Mouse (Mus musculus): ENCODE measurements around the gene Gm4869. TPM values are rescaled to one million over a fixed set of nuclear protein-coding genes. Genes with fewer than 3 reads are reported as not detected.
A peak's percentile ranks its signal among the peaks of the same experiment; 100 is the strongest.
"Not testable (repeated sequence)": the region's sequence is repeated elsewhere in the genome, so short reads cannot be mapped to it uniquely, and the experiment has no call there.

Gm4869 gene
- polyA plus RNA-seq, 1 experiment from 2014 or later, result not detected

DNA sequence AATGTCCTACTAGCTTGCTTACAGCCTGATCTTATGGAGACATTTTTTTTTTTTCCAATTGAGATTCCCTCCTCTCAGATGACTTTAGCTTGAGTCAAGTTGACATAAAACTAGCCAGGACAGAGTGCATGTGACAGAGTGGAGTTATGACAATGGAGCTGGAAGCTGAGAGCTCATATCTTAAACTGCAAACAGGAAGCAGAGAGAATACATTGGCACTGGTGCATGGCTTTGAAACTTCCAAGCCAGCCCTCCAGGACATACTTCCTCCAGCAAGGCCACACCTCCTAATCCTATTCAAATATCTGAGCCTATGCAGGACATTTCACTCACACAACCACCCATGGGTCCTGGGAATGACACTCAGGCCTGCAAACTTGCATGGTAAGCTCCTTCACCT lies 9.0 kb downstream of the Gm4869 start:
- no peak overlapping the region for H3K4me2 ChIP-seq (ENCODE audit: low read depth, low read length)
- no peaks in the 10 kb centered on the region for H3K4me1 ChIP-seq (ENCODE audit: control insufficient read depth, insufficient read depth, low read length)
- no peak for ATAC-seq (ENCODE audit: insufficient read depth, low FRiP score)
- H3K9me3 ChIP-seq (replicated peaks; ENCODE audit: control insufficient read depth, low read length), result no peaks in the 10 kb centered on the region
- no peaks in the 10 kb centered on the region for H3K27me3 ChIP-seq (ENCODE audit: control insufficient read depth, insufficient read depth, low read length)
- no peaks in the 10 kb centered on the region for H3K36me3 ChIP-seq (ENCODE audit: control insufficient read depth, insufficient read depth, low read length)
- no peak overlapping the region for H3K9ac ChIP-seq (ENCODE audit: low read length)
- H3K27ac ChIP-seq (ENCODE audit: low read length), result no peak overlapping the region
- no peak overlapping the region for H3K4me3 ChIP-seq (replicated peaks; ENCODE audit: low read length)

GRCm38 (mm10) chr5:140455466-140455865 lies 10.0 kb downstream of the Gm4869 start:
- 74% methylated on average over 2 of the region's 2 CpGs for WGBS
- Histone ChIP-seq H3K9me3 (replicated peaks; ENCODE audit: control insufficient read depth, low read length) (no peaks in the 10 kb centered on the region), H3K36me3 (ENCODE audit: control insufficient read depth, insufficient read depth, low read length) (no peaks in the 10 kb centered on the region), H3K4me1 (ENCODE audit: control insufficient read depth, insufficient read depth, low read length) (no peaks in the 10 kb centered on the region), H3K27ac (ENCODE audit: low read length) (no peak overlapping the region), H3K4me3 (replicated peaks; ENCODE audit: low read length) (no peak overlapping the region), H3K27me3 (ENCODE audit: control insufficient read depth, insufficient read depth, low read length) (no peaks in the 10 kb centered on the region), H3K4me2 (ENCODE audit: low read depth, low read length) (no peak overlapping the region), H3K9ac (ENCODE audit: low read length) (no peak overlapping the region)
- ATAC-seq (ENCODE audit: insufficient read depth, low FRiP score), result no peak

DNA sequence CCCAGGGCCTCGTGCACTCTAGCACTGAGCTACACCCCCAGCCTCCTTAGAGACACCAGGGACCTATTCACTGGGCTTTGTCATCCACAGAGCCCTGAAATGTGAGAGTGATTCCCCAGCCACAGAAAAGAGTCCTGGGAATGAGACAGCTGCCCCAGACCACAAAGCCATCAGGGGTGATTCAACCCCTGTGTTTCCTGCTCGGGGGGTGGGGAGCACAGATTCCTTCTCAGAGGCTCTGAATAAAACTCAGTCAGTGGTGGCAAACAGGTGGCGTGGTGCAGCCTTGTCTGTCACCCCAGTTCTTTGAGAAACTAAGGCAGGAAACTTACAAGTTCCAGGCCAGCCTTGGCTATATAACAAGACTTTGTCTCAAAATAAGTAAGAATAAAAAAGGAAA lies 16.0 kb downstream of the Gm4869 start:
- 75% methylated on average over 3 of the region's 3 CpGs for WGBS

DNA sequence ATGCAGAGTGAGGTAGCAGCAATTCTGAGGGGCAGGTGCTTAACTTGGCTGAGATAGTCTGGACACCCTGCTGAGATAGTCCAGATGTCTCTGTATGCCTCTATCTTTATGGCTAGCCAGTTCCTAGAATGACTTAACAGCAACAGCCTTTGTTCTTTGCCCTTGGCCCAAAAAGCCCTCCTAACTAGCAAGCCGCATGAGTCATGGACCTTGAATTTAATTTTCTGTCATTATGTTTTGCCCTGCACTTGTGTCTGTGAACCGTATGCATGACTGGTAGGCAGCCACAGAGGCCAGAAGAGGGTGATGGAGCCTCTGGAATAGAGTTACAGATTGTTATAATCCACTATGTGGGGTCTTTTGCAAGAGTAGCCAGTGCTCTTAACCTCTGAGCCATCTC lies 17.7 kb downstream of the Gm4869 start:
- H3K27me3 ChIP-seq (ENCODE audit: control insufficient read depth, insufficient read depth, low read length); H3K4me2 ChIP-seq (ENCODE audit: low read depth, low read length); ATAC-seq (ENCODE audit: insufficient read depth, low FRiP score); H3K9me3 ChIP-seq (replicated peaks; ENCODE audit: control insufficient read depth, low read length); H3K9ac ChIP-seq (ENCODE audit: low read length); H3K36me3 ChIP-seq (ENCODE audit: control insufficient read depth, insufficient read depth, low read length); H3K27ac ChIP-seq (ENCODE audit: low read length); H3K4me3 ChIP-seq (replicated peaks; ENCODE audit: low read length); H3K4me1 ChIP-seq (ENCODE audit: control insufficient read depth, insufficient read depth, low read length): not testable (repeated sequence)
- 82% methylated on average over 2 of the region's 2 CpGs for WGBS

More for the DNA sequence above, 16.0 kb downstream of the Gm4869 start:
- H3K36me3 ChIP-seq (ENCODE audit: control insufficient read depth, insufficient read depth, low read length), result no peaks in the 10 kb centered on the region
- no peak overlapping the region for H3K4me3 ChIP-seq (replicated peaks; ENCODE audit: low read length)
- H3K27me3 ChIP-seq (ENCODE audit: control insufficient read depth, insufficient read depth, low read length), result no peaks in the 10 kb centered on the region
- H3K27ac ChIP-seq (ENCODE audit: low read length), result no peak overlapping the region
- no peak overlapping the region for H3K9ac ChIP-seq (ENCODE audit: low read length)
- H3K9me3 ChIP-seq (replicated peaks; ENCODE audit: control insufficient read depth, low read length), result peaks cover 3% of the 10 kb centered on the region; the same call in 1 of the 2 replicates
- no peak overlapping the region for H3K4me2 ChIP-seq (ENCODE audit: low read depth, low read length)
- no peaks in the 10 kb centered on the region for H3K4me1 ChIP-seq (ENCODE audit: control insufficient read depth, insufficient read depth, low read length)
- ATAC-seq (ENCODE audit: insufficient read depth, low FRiP score), result no peak

DNA sequence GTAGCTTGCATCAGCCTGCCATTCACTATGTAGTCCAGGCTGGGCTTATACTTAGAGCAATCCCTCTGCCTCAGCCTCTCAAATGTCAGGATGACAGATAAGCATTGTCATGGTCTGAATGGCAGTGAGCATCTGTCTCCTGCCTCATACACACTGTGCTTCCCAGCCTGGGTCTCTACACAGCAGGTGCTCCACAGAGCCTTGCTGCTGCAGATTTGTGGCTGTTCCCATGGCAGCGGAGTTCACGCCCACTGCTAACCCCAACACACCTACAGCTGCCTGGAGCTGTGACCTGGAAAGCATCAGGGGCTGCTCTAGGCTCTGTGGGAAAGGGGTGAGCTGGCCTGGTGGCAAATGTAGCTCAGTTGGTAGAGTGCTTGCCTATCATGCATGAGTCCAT lies 19.5 kb downstream of the Gm4869 start:
- Histone ChIP-seq H3K9ac (ENCODE audit: low read length) (no peak overlapping the region), H3K9me3 (replicated peaks; ENCODE audit: control insufficient read depth, low read length) (peaks cover 3% of the 10 kb centered on the region; the same call in 1 of the 2 replicates), H3K27ac (ENCODE audit: low read length) (no peak overlapping the region), H3K4me1 (ENCODE audit: control insufficient read depth, insufficient read depth, low read length) (no peaks in the 10 kb centered on the region), H3K4me3 (replicated peaks; ENCODE audit: low read length) (no peak overlapping the region), H3K36me3 (ENCODE audit: control insufficient read depth, insufficient read depth, low read length) (no peaks in the 10 kb centered on the region), H3K4me2 (ENCODE audit: low read depth, low read length) (no peak overlapping the region), H3K27me3 (ENCODE audit: control insufficient read depth, insufficient read depth, low read length) (no peaks in the 10 kb centered on the region)
- no peak; the same call in 1 of the 2 replicates for ATAC-seq (ENCODE audit: insufficient read depth, low FRiP score)
- 74% methylated on average over 2 of the region's 2 CpGs for WGBS

DNA sequence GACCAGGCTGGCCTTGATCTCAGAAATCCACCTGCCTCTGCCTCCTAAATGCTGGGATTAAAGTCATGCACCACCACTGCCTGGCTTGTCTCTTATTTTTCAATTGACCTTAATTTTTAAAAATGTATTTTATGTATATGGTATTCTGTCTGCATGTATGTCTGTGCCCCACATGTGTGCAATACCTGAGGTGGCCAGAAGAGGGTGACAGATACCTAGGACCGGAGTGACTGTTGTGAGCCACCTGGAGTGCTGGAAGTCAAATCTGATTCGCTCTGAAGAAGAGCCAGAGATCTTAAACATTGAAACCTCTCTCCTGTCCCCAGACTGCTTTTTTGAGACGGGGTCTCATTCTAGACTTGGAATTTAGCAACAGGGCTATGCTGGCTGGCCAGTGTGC lies 26.9 kb downstream of the Gm4869 start:
- Histone ChIP-seq H3K4me3 (replicated peaks; ENCODE audit: low read length) (no peak overlapping the region), H3K36me3 (ENCODE audit: control insufficient read depth, insufficient read depth, low read length) (no peaks in the 10 kb centered on the region), H3K27ac (ENCODE audit: low read length) (no peak overlapping the region), H3K4me1 (ENCODE audit: control insufficient read depth, insufficient read depth, low read length) (no peaks in the 10 kb centered on the region), H3K9ac (ENCODE audit: low read length) (no peak overlapping the region), H3K4me2 (ENCODE audit: low read depth, low read length) (no peak overlapping the region), H3K27me3 (ENCODE audit: control insufficient read depth, insufficient read depth, low read length) (no peaks in the 10 kb centered on the region), H3K9me3 (replicated peaks; ENCODE audit: control insufficient read depth, low read length) (0 out of 2 replicates have a peak, but pooled peaks cover 3% of the 10 kb centered on the region)
- 78% methylated on average over 3 of the region's 3 CpGs for WGBS
- no peak for ATAC-seq (ENCODE audit: insufficient read depth, low FRiP score)

GRCm38 (mm10) chr5:140481458-140481857 lies 36.0 kb downstream of the Gm4869 start:
- Histone ChIP-seq H3K9ac (ENCODE audit: low read length) (no peak overlapping the region), H3K27me3 (ENCODE audit: control insufficient read depth, insufficient read depth, low read length) (no peaks in the 10 kb centered on the region), H3K4me1 (ENCODE audit: control insufficient read depth, insufficient read depth, low read length) (no peaks in the 10 kb centered on the region), H3K36me3 (ENCODE audit: control insufficient read depth, insufficient read depth, low read length) (no peaks in the 10 kb centered on the region), H3K4me2 (ENCODE audit: low read depth, low read length) (no peak overlapping the region), H3K4me3 (replicated peaks; ENCODE audit: low read length) (no peak overlapping the region), H3K9me3 (replicated peaks; ENCODE audit: control insufficient read depth, low read length) (0 out of 2 replicates have a peak, but pooled peaks cover 3% of the 10 kb centered on the region), H3K27ac (ENCODE audit: low read length) (no peak overlapping the region)
- 65% methylated on average over 4 of the region's 4 CpGs for WGBS
- ATAC-seq (ENCODE audit: insufficient read depth, low FRiP score), result no peak

DNA sequence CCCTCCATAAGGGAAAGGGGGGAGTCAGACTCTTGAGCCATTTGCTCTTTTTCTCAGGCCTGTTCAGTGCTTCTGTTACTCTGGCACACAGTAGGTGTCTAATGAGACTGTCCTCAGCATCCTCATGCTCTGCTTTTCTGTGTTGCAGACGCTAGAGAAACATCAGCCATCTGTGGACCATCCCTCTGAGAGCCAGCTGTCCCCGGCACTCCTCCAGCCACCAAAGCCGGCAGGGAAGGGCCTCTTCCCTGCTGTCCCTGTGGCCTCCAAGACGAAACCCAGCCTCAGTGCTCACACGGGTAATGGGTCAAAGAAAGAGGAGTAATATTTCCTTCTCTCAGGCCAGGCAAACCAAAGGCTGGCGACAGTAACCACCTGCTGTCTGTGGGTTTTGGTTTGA lies 45.7 kb downstream of the Gm4869 start:
- whole genome bisulfite sequencing, result 56% methylated on average over 6 of the region's 6 CpGs

GRCm38 (mm10) chr5:140492684-140493233 lies 47.3 kb downstream of the Gm4869 start:
- Histone ChIP-seq H3K9me3 (replicated peaks; ENCODE audit: control insufficient read depth, low read length) (no peaks in the 10 kb centered on the region), H3K27me3 (ENCODE audit: control insufficient read depth, insufficient read depth, low read length) (no peaks in the 10 kb centered on the region), H3K4me1 (ENCODE audit: control insufficient read depth, insufficient read depth, low read length) (no peaks in the 10 kb centered on the region), H3K27ac (ENCODE audit: low read length) (no peak overlapping the region), H3K4me3 (replicated peaks; ENCODE audit: low read length) (no peak overlapping the region), H3K9ac (ENCODE audit: low read length) (no peak overlapping the region), H3K4me2 (ENCODE audit: low read depth, low read length) (no peak overlapping the region), H3K36me3 (ENCODE audit: control insufficient read depth, insufficient read depth, low read length) (no peaks in the 10 kb centered on the region)
- 16% methylated on average over 11 of the region's 11 CpGs for WGBS
- ATAC-seq (ENCODE audit: insufficient read depth, low FRiP score), result 0 out of 2 replicates have a peak, but pooled peaks have one; percentile 14

More for the DNA sequence above, 45.7 kb downstream of the Gm4869 start:
- H3K4me2 ChIP-seq (ENCODE audit: low read depth, low read length), result no peak overlapping the region
- no peak overlapping the region for H3K4me3 ChIP-seq (replicated peaks; ENCODE audit: low read length)
- no peak for ATAC-seq (ENCODE audit: insufficient read depth, low FRiP score)
- H3K9me3 ChIP-seq (replicated peaks; ENCODE audit: control insufficient read depth, low read length), result no peaks in the 10 kb centered on the region
- H3K27ac ChIP-seq (ENCODE audit: low read length), result no peak overlapping the region
- no peaks in the 10 kb centered on the region for H3K4me1 ChIP-seq (ENCODE audit: control insufficient read depth, insufficient read depth, low read length)
- H3K9ac ChIP-seq (ENCODE audit: low read length), result no peak overlapping the region; the same call in 1 of the 2 replicates
- no peaks in the 10 kb centered on the region for H3K36me3 ChIP-seq (ENCODE audit: control insufficient read depth, insufficient read depth, low read length)
- H3K27me3 ChIP-seq (ENCODE audit: control insufficient read depth, insufficient read depth, low read length), result peaks cover 2% of the 10 kb centered on the region; the same call in 1 of the 2 replicates
